Mouse (Mus musculus): ENCODE measurements around the gene Pola1. TPM values are rescaled to one million over a fixed set of nuclear protein-coding genes. Genes with fewer than 3 reads are reported as not detected.

Pola1 gene
- 9.9 to 12.0 TPM (median 11.3 TPM) in 4 replicates for total RNA-seq (2023; ENCODE audit: inconsistent age)

GRCm38 (mm10) chrX:93631657-93632449 is at the start of gene Pola1:
TSS of gene Pola1 (minus strand) at chrX:93632155.

GRCm38 (mm10) chrX:93654218-93655002 is 22.5 kb upstream of the Pola1 start, which contains the start of gene Pcyt1b:
TSS of gene Pcyt1b (plus strand) at chrX:93654863.

GRCm38 (mm10) chrX:93286291-93286893 is 345.6 kb downstream of the Pola1 start, which contains the start of gene Arx:
TSS of gene Arx (plus strand) at chrX:93286445.

Other genes with a start within 250 kb of the Pola1 start
- gene Pcyt1b, start 22.7 kb upstream of the Pola1 start, total RNA-seq (2023; ENCODE audit: inconsistent age), result 0.58 to 1.3 TPM (median 1.0 TPM) in 4 replicates
- gene Pdk3, start 200.0 kb upstream of the Pola1 start, total RNA-seq (2023; ENCODE audit: inconsistent age), result 12.7 to 16.9 TPM (median 14.4 TPM) in 4 replicates

Data from B cell, adult (primary cell).